Mouse (Mus musculus): Measurements from ENCODE around the gene Btbd3.
"Not testable (repeated sequence)": the region's sequence is repeated elsewhere in the genome, so short reads cannot be mapped to it uniquely, and the experiment has no call there.

- not testable (repeated sequence) for TF ChIP-seq POLR2A (IDR thresholded peaks at IDR 0.05; ENCODE audit: low read depth, low read length); CTCF (conservative IDR thresholded peaks at IDR 0.05; ENCODE audit: insufficient read depth, insufficient read length, low read depth, low read length)
These were observed 77.8 kb downstream of the Btbd3 start for GRCm38 (mm10) chr2:138334198-138334597.
